Mouse (Mus musculus) kidney, adult 11 months (tissue): Measurements from ENCODE around the gene Mrpl39.

Source experiments
- DNase-seq: peaks from one replicate; pipeline ENCODE4 v3.0.0; 2022

Mrpl39 gene

DNA sequence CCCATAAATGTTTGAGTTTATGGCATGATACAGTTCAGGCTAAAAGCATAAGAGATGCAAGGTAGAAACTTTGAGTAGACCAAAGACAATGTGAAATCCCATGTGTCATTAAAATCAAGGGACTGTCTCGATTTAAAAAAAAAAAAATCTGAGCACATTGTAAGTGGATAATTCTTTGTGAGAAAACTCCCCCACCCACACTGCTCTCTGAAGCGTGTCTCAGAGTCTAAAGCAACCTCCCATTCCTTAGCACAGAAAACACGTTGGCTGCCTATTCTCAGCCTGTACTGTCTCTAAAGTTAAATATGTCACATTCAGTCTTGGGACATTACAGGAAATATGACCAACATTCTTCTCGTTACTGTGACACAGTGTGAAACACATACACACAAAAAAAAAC is 53.6 kb downstream of the Mrpl39 start:
- no peak for DNase-seq

DNA sequence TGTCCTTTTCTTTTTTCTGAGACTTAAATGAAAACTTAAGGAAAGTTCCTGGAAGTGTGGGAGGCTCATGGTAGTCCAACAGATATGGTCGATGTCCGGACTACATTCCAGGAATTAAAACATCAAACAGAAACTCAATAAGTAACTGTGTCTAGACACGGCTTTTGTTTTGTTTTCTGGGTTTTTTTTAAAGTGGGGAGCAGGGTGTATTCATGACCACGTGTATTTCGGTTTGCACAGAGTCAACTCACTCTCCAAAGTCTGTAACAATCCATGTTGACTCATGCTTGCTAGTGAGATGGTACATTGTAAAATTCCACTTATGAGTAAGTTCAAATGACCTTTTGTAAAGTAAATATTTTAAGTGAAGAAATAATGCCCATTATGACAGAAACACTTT is 54.8 kb downstream of the Mrpl39 start:
- DNase-seq = no peak

DNA sequence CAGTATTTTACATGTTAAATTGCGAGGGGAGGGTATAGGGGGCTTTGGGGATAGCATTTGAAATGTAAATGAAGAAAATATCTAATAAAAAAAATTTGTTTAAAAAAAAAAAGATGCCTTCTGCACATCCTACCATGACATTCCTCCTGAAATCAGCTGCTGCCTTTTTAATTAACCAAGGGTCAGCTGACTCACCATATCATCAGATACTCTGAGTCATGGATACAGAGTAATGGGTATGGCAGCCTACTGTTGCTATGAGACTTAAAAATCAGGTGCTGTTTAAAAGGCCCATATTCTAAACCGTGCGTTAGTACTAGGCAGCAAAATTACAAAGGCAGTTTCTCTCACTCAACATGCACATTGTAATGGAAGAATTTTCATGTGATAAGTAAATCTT is 58.2 kb downstream of the Mrpl39 start:
- DNase-seq = no peak
